Mouse (Mus musculus) layer of hippocampus, adult 8-10 months (tissue): ENCODE data around the gene Kcnj4. TPM values are rescaled to one million over a fixed set of nuclear protein-coding genes. Genes with fewer than 3 reads are reported as not detected.
"Not testable (repeated sequence)": the region's sequence is repeated elsewhere in the genome, so short reads cannot be mapped to it uniquely, and the experiment has no call there.

ENCODE experiments used
- DNase-seq, 2 experiments: peaks; one replicate each; pipeline ENCODE4 v3.0.0; 2022; ENCODE audit warnings: low spot score in 2 of 2
- total RNA-seq, 4 experiments: library from RNA; stranded (reverse); gene quantifications; 2 replicates each; pipeline ENCODE4 v1.2.4; 2022

Gene Kcnj4
- total RNA-seq, 4 experiments from 2014 or later, result 81.3 to 98.0 (median 88.7) TPM

DNA sequence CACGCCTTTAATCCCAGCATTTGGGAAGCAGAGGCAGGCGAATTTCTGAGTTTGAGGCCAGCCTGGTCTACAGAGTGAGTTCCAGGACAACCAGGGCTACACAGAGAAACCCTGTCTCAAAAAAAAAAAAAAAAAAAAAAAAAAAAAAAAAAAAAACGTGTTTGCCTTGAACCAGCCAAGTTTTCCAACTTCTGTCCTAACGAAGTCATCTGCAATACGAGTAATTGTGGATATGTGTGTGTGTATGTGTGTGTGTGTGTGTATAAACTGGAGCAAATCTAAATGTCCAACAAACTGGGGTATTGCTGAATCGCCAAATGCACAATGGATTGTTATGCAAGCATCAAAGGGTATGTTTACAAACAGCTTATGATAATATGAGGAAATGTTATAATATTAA is 48.9 kb downstream of the Kcnj4 start:
- not testable (repeated sequence) for DNase-seq

DNA sequence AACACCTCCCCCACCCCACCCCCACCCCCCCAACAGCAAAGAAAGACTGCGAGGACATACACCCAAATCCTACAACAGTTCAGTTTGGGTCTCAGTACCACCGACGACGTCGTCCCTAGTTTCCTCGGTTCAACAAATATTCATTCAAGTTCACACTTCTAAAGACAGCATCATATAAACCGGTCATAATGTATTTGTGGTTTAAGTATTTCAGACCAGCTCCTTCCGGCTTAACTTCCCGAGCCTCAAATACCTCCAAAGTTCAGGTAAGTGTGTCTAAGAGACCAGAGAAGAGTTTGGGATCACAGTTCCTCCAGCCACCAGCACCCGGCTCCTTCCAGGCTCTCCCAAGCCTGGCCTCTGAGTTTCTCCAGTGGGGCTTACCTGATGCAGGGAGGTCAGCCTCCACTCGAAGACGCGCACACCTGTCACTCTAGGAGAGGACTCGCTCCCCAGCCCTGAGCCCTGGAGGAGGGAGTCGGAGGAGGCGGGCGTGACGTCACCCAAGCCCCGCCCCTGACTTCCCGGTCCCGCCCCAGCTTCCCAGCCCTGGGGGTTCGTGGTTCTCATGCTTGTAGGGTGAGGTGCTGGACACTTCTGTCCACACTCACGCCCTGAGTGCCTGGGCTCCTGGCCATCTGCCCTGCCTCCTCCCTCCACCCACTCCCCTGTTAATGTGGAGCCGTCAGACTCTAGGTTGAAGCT is 49.8 kb downstream of the Kcnj4 start, which contains the start of gene Csnk1e:
Gene Csnk1e, minus strand, starts transcription at position 461 of the 705 bp plus-strand sequence.
- DNase-seq, result no peak

DNA sequence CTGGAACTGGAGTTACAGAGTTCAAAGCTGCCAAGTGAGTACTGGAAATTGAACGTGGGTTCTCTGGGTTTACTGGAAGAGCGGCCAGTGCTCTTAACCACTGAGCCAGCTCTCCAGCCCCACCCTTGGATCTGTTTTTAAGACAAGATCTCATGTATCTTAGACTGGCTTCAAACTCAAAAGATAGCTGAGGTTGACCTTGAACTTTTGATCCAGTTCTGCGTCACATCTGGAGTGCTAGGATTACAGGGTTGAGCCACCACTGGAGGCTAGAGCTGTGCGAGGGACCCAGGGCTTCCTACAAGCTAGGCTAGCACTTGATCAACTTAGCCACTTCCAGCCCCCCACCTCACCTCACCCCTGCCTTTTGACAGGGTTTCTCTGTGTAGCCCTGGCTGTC is 51.2 kb downstream of the Kcnj4 start:
- no peak for DNase-seq

DNA sequence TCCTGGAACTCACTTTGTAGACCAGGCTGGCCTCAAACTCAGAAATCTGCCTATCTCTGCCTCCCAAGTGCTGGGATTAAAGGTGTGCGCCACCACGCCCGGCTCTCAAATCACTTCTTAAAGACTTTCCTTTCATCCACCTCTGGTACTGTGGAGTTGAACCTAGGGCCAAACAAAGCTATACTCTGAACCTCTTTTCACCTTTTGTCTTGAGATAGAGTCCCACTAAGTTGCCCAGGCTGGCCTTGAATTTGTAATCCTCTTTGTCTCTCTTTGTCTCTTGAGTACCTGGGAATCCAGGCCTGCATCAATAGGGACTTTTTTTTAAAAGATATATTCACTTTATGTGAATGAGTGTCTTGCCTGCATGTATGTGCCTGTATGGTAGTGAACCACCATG is 57.0 kb downstream of the Kcnj4 start:
- DNase-seq, result no peak

DNA sequence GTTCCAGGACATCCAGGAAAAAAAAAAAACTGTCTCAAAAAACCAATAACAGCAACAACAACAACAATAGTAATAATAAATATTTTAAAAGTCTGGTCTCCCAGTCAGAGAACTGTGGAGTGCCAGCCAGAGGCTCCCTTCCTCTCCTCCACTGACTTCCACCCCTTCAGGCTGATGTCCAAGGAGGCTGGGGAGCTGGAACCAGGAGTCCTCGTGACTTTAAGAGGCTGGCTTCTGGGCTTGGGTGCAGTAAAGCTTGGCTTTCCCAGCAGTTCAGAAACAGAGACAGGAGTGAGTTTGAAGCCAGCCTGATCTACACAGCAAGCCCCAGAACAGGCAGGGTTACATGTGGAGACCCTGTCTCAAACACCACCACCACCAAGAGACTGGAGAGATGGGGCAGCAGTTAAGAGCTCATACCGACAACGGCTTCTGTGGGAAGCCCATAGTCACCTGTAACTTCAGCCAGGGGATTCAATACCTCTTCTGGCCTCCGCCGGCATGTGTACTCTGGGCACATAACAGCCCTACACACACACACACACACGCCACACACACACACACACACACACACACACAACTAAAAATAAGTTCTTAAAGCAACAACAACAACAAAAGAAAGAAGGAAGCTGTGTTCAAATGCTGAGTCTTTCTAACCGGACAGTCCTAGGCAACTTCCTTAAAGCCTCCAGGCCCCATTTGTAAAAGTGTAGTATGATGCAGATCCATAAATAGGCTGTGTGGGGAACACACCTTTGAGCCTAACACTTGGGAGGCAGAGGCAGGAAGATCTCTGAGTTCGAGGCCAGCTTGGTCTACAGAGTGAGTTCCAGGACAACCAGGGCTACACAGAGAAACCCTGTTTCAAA is 59.0 kb downstream of the Kcnj4 start:
- no peak for DNase-seq

DNA sequence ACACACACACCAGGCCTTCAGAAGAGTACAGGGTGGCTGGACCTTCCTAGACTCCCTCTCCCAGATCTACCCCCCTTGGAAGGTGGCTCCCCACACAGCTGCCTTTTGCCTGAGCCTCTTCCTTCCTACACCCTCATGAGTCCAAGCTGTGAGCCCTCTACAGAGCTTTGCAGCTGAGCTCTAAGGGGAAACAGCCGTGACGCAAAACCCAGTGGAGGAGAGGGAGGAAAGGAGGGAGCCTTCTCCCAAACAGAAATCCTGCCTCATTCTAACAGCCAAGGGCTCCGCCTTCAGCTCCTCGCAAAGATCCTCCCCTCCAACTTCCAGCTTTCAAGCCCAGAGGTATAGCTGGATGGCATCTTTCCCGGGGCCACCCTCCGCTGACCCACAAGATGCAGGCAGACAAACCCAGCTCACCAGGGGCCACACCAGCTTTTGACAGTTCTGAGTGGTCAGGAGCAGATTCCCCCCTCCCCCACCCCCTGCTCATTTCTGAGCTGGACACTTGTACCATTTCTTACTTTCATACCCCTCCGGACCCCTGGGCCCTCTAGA is 61.1 kb downstream of the Kcnj4 start:
- no peak for DNase-seq

DNA sequence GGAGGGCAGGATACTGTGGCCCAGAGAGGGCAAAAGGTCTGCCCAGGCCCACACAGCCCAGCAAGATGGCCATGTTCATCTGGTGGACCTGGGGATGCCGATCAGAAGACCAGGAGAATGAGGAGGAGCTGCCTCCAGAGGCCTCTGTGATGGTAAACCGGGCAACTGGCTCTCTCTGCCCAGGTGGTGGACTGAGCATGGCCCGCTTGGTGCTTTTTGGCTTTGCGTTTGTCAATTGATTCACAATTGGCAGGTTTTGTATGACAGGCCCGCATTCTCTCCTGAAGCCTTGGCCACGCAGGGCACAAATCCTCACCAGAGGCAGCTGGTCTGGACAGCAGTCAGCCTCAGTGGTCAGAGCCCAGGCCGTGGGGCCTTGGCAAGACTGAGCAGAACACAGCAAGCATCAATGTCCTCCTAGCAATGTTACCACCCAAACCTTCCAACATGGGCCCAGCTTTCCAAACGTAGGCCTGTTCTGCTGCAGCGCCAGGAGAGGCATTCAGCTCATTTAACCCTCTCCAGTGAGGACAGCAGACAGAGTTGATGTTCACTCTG is 62.0 kb downstream of the Kcnj4 start:
- DNase-seq, result no peak

DNA sequence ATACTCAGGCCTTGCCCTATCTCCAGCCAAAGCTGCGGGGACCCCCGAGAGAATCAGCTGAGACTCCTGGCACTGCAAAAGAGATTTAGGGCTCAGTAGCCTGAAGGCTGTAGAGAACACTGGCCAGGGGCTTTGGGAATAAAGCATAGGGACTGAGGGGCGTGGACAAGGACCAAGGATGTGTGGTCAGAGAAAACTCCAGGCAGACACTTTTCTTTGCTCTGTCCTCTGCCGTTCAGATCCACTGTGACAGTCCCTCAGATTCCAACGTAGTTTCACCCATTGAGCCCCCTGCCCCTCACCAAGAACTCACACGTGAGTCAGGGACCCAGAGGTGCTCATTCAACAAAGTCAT is 62.8 kb downstream of the Kcnj4 start:
- no peak for DNase-seq

DNA sequence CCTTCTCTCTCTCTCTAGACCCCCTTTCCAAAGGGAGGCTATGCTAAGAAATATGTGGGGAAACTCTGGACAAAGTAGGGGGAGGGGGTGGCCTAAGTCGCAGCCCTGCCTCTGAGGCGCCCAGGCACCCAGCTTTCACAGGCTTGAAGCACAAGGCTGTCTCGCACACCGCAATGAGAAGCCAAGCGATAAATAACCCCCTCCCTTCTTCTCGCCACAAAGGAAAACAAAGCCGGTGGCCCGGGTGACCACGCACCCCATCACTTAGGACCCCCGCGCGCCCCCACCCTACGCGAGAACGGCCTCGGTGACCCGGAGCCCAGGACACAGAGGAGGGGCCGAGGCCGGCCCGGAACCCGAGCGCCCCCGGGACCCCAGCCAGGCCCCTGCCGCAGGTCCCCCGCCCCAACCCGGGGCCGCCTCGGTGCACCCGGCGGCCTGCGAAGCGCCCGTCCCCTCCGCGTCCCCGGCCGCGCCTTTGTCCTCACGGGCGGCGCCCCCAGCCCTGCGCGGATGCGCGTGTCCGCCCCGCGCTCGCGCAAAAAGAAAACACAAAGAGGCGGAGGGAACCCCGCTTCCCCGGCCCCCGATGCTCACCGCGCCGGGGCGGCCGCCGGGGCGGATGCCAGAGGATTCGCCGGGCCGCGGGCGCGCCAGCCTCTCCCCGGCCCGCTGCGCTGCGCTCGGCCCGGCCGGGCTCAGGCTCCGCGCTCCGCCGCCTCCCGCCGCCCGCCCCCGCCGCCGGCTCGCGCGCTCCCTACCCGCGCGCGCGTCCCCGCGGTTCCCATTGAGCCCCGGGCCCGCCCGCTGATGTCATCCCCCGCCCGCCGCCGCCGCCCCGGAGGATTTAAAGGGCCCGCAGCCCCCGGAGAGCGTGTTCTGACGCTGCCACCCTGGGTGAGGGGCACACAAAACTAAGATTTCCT is 63.4 kb downstream of the Kcnj4 start:
- DNase-seq, result peak in 1 of 2 experiments; percentile 72

DNA sequence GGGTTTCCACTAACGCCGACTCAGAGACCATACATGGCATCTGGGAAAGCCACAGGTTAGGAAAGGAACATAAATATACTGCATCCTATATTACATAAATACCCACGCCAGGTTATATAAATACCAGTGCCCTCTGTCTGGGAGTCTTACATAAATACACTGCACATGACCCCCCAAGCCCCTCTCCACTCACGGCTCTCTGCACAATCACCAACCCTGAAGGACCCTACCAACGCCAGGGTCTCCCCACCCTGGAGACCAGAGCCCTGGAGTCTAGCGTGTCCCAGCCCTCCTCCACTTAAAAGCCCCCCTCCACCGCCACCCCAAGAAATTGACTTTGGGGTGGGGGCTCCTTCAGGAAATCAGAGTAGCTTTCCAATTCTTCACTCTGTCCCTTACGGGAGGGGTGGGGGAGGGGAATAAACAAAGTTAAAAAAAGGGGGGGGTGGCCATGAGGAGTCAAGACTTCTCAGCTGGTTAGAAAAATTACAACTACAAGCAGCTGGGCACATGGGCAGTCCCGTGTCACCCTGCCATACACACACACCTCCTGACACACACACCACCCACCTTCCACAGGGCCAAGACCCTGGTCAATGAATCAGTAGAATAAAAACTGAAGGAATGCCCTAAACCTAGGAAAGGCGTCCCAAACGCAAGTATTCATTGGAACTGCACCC is 64.2 kb downstream of the Kcnj4 start:
- DNase-seq, result no peak

DNA sequence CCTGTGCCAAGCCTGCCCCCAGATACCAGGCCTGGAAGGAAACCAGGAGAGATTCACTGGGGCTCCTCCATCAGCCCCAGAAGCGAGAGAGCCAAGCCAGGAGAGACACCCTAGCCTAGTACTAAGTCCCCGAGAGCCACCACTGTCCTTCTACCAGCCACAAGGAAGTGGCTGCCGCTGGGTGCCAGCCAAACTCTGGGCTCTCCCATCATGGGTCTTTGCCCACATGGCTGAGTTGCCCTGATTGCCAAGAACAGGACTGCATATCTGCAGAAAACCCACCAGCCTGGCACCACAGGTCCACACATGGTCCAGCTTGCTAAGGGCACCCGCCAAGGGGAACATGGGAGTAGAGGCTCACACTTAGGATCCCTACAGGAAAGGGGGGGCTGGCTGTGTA is 64.8 kb downstream of the Kcnj4 start:
- DNase-seq, result peak in 1 of 2 experiments; percentile 53

DNA sequence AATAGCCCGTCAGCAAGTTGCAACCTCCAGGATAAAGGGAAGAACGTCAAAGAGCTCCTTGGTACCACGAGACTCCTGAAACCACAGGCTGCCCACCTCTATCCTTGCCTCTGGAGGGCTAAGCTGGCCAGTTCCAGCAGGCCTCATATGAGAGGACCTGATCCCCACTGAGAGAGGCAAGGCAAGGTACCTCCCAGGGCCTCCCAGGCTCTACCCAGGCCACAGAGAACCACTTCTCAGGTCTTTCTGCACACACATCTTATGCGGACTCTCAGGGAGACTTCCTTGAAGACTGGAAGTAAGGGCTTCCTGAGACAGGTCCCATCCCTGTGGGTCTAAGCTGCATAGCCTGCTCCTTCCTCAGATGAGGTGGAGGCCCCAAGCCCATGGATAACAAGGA is 65.7 kb downstream of the Kcnj4 start:
- no peak for DNase-seq

DNA sequence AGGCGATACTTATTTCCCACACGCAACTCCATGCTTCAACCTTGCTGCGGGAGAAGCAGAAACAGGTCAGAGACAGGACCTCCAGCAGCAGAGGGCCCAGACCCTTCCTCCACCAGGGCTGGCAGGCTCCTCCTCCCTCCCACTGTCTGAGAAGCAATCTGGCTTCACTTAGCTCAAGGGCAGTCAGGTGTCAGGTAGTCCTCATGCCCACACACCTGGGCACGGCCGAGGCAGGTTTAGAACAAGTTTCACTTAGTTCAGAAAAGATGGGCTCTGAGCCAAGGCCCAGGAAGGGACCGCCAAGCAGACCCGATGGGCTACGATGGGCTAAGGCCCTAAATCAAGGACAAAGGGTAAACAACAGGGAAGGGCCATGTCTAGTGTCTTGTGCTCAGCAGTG is 66.2 kb downstream of the Kcnj4 start:
- DNase-seq, result no peak

DNA sequence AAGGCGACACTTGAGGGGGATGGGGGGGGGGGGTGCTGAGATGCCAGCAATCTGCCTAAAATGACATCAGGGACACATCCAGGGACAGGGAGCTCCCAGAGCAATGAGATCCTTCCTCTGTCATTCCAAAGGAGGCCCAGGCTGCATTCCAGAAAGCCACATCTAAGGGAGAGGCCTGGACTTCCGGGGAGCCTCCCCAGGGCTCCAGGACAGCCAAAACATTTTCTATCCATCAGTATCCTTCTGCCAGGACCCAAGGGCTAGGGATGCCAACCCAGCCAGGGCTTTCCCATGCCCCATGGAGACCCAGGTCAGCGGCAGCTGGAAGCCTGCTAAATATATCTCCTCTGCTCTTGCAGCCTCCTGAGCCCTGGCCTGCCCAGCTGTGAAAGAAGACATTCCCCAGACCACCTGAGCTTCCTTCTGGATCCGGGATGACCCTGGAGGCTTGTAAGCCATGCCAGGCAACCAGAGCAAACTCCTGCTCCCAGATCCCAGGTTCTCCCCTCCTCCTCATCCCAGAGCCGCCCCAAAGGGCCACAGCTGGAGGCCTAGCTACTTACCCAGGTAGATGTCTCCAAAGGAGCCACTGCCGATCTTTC is 66.7 kb downstream of the Kcnj4 start:
- DNase-seq, result no peak

DNA sequence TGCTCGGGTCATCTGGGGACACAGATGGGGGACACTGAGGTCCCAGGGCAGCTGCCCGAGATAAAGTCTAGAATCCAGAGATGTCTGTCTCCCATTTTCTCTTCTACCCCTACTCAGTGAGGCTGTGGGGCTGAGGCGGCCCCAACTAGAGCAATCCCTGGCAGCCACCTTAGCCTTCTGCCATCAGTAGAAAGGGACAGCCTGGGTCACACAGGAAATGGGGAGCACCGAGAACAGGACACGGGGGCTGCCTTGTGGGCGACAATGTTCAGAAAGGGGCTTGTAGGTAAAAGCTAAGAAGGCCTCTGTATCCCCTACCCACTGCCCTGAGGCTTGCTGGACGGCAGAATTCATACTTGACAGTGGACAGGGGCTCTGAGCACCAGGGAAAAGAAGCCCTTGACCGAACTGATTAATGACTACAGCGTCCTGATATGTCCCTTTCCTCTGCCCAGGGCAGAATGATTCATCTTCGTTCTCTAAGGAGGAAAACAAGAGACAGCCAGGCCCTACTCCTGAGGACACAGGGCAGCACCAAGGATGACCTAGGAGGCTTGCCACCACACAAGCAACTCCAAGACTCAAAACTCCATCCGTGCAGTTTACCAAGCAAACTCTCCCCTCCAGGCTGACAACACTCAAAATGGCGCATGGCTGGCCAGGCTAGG is 67.4 kb downstream of the Kcnj4 start:
- no peak for DNase-seq

DNA sequence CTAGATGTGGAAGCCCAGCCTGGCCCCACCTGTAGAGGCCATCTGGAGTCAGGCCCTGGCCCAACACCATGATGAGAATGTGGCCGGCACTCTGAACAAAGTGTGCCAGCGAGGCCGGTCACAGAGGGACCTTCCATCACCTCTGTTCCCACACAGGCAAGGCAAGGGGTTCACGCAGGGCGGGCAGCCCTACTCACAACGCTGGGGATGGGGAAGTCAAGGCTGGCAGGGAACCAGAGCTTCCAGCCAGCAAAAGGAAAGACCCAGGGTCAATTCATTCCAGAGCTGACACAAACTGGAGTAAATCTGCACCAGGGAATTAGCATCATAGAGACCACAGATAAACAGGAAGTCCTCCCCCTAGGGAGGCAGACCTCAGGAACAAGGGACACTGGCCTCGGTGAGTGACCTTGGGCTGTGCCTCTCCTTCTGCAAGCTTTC is 68.5 kb downstream of the Kcnj4 start:
- DNase-seq, result no peak

DNA sequence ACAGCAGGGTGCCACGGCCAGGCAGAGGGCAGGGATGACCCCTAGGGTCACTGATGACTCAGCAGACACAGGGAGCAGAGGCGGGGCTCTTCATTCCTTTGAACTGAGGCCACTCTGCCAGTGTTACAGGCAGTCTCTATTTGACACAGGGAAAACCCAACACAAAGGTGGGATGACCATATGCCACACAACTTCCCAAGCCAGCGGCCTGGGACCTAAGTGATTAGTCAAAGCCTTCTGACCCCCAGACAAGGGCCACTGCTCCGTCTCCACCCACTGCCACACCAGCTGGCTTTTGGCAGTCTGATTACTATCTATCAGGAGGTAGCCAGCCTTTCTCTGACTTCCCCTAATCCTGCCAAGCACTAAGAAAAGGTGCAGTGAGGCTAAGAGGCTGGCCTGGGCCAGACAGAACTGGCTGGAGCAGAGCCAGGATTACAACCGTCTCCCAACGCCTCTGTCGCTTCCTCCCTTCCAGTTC is 69.8 kb downstream of the Kcnj4 start:
- no peak for DNase-seq
